Mouse (Mus musculus) olfactory bulb, adult 2 months (tissue): ENCODE measurements around the gene Ttc23.

Experiments
- CTCF ChIP-seq: fragments of 200-500 bp; IDR thresholded peaks from 2 replicates; pipeline ENCODE4 v1.5.1; 2012; ENCODE audit warnings: low read depth, mild to moderate bottlenecking, low read length, moderate library complexity; ENCODE audit not compliant: insufficient read depth
- POLR2A ChIP-seq: fragments of 200-500 bp; IDR thresholded peaks from 2 replicates; pipeline ENCODE4 v1.6.1; 2012; ENCODE audit warnings: mild to moderate bottlenecking, low read depth, low read length, moderate library complexity; ENCODE audit not compliant: insufficient read depth

DNA sequence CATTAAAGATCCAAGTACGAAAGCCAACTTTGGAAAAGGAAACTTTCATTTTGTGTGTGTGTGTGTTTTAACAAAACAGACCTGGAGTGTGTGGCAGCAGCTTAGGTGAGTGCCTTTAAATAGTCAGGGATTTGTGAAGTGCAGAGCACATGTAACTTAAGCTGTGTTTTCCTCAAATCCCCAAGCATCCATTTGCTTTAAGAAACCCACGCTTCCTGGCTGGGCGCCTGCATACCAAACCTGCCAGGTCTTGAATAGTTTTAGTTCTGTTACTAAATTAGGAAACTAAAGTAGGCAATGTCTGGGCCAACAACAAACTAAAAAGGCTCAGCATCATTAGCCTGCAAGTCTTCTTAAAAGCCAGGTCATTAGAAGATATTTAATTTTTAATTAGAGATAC, 49.2 kb upstream of the Ttc23 start:
- TF ChIP-seq POLR2A (no peak), CTCF (no peak)
